9 mouse cellular contexts compared by ENCODE assay signal in the genomic region with DNA sequence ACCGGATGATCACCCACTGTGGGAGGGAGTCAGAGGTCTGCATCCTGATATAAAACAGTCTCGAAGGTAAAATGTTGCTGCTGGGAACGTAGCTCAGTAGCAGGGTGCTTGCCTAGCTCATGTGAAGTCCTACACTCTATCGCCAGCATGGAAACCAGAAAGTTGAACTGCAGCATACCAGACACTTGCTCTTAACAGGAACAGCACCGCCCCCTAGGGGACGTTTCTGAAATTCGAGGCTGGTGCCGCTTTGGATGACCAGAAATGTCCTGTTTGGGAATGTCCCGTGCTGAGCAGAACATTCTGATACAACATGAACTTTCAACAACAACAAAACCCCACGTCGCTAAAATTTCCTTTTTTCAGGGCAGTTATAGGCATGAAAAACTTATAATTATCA. TPM values are rescaled to one million over a fixed set of nuclear protein-coding genes. Genes with fewer than 3 reads are reported as not detected.
DNase-seq lines count a peak whose midpoint lies in the region; ATAC-seq and TF ChIP-seq lines count a peak whose summit lies in the region.
"Had no signal": no experiment of that assay in that cellular context is flagged by ENCODE, and none has a peak within 500 bp of the region (broad histone marks: within the 10 kb centered on the region; RNA-seq: fewer than 3 reads in every experiment).

No protein-coding gene starts in this region.

- peak; percentile 88 for TF ChIP-seq CTCF in bone marrow, adult 2 months (IDR thresholded peaks at IDR 0.05; ENCODE audit: control insufficient read depth, insufficient read depth, low read length)

- no peaks in the 10 kb centered on the region for H3K36me3 ChIP-seq in forebrain, embryonic 10.5 days (replicated peaks)
- no peaks in the 10 kb centered on the region for H3K36me3 ChIP-seq in forebrain, embryonic 12.5 days (replicated peaks)
- H3K36me3 ChIP-seq in stomach, embryonic 16.5 days (ENCODE audit: control insufficient read depth, insufficient read depth, low read length): no peaks in the 10 kb centered on the region

- H3K4me1 ChIP-seq in forebrain, embryonic 10.5 days: peaks cover 39% of the 10 kb centered on the region
- H3K4me1 ChIP-seq in forebrain, embryonic 12.5 days: peaks cover 18% of the 10 kb centered on the region
- peaks cover 2% of the 10 kb centered on the region; the same call in 1 of the 2 replicates for H3K4me1 ChIP-seq in bone marrow, adult 2 months (ENCODE audit: control insufficient read depth, insufficient read depth, low read length)
- H3K4me1 ChIP-seq in stomach, embryonic 16.5 days (ENCODE audit: control insufficient read depth, insufficient read depth, low read length): peaks cover 12% of the 10 kb centered on the region; the same call in 1 of the 2 replicates

- H3K4me2 ChIP-seq in forebrain, embryonic 12.5 days: no peak overlapping the region
- H3K4me2 ChIP-seq in stomach, embryonic 16.5 days (ENCODE audit: low read depth, low read length): no peak overlapping the region

- TF ChIP-seq POLR2A in bone marrow, adult 2 months (IDR thresholded peaks at IDR 0.05; ENCODE audit: borderline replicate concordance, control insufficient read depth, low read depth, low read length): no peak

- no peaks in the 10 kb centered on the region for H3K9me3 ChIP-seq in forebrain, embryonic 10.5 days
- no peaks in the 10 kb centered on the region for H3K9me3 ChIP-seq in forebrain, embryonic 12.5 days
- no peaks in the 10 kb centered on the region for H3K9me3 ChIP-seq in stomach, embryonic 16.5 days (replicated peaks; ENCODE audit: control insufficient read depth, low read length)

- no peak overlapping the region for H3K9ac ChIP-seq in forebrain, embryonic 12.5 days
- 0 out of 2 replicates have a peak overlapping the region, but pooled peaks have one; percentile 23 for H3K9ac ChIP-seq in stomach, embryonic 16.5 days (ENCODE audit: low read length)

- DNase-seq in forebrain, embryonic 10.5 days (ENCODE audit: extremely low spot score, low spot score): peak; percentile 86
- DNase-seq in heart, postnatal 4 days: peak; percentile 96
- DNase-seq in left cerebral cortex, postnatal 36 days (ENCODE audit: low spot score in 2 of 2): peak; percentile 69 to 84

- ATAC-seq in forebrain, embryonic 12.5 days (ENCODE audit: low FRiP score): no peak
- peak; percentile 55 for ATAC-seq in erythroid progenitor cell, adult 5-6 weeks (replicated peaks; ENCODE audit: low FRiP score, poor library complexity, severe bottlenecking)
- peak; percentile 46 for ATAC-seq in monocyte, adult 5-6 weeks (replicated peaks; ENCODE audit: insufficient number of reproducible peaks, low FRiP score, low TSS enrichment, poor library complexity, severe bottlenecking)
- 0 out of 2 replicates have a peak, but pooled peaks have one; percentile 11 for ATAC-seq in stomach, embryonic 16.5 days (ENCODE audit: insufficient read depth, low FRiP score)
- ATAC-seq: Patski had no signal

- 10% methylated on average over 11 of the region's 11 CpGs for WGBS in forebrain, embryonic 10.5 days
- WGBS in forebrain, embryonic 12.5 days: 8% methylated on average over 11 of the region's 11 CpGs
- 8% methylated on average over 11 of the region's 11 CpGs for WGBS in bone marrow, adult 2 months
- WGBS in stomach, embryonic 16.5 days: 8% methylated on average over 11 of the region's 11 CpGs

- no peaks in the 10 kb centered on the region for H3K27me3 ChIP-seq in forebrain, embryonic 10.5 days (ENCODE audit: poor library complexity, severe bottlenecking)
- H3K27me3 ChIP-seq in forebrain, embryonic 12.5 days: no peaks in the 10 kb centered on the region
- H3K27me3 ChIP-seq in stomach, embryonic 16.5 days (ENCODE audit: control insufficient read depth, insufficient read depth, low read length): no peaks in the 10 kb centered on the region
- H3K27me3 ChIP-seq: Patski had no signal

- intact Hi-C loops in left cerebral cortex, postnatal 36 days (cut with DNase I): no loop called here

- H3K4me3 ChIP-seq in forebrain, embryonic 10.5 days: no peak overlapping the region
- no peak overlapping the region for H3K4me3 ChIP-seq in forebrain, embryonic 12.5 days (replicated peaks)
- H3K4me3 ChIP-seq in bone marrow, adult 2 months (replicated peaks; ENCODE audit: control insufficient read depth, low read depth, low read length): no peak overlapping the region
- H3K4me3 ChIP-seq in stomach, embryonic 16.5 days (replicated peaks; ENCODE audit: low read length): no peak overlapping the region

- no peak overlapping the region for H3K27ac ChIP-seq in forebrain, embryonic 10.5 days
- H3K27ac ChIP-seq in forebrain, embryonic 12.5 days: no peak overlapping the region
- H3K27ac ChIP-seq in bone marrow, adult 2 months (ENCODE audit: control insufficient read depth, insufficient read depth, low read depth, low read length, poor library complexity): no peak overlapping the region
- H3K27ac ChIP-seq in stomach, embryonic 16.5 days (ENCODE audit: low read length): no peak overlapping the region

RNA-seq across cellular contexts. Expression of gene Slc25a39, which starts 4.0 kb away (rescaled TPM):
- 255 and 262 TPM in 2 replicates for polyA plus RNA-seq in forebrain, embryonic 10.5 days (2016; fragmentation: Nextera tagmentation; extraction: Ambion mirVana)
- polyA plus RNA-seq in forebrain, embryonic 12.5 days (2016; fragmentation: Nextera tagmentation; extraction: Ambion mirVana): 173 TPM in 2 replicates
- polyA plus RNA-seq in bone marrow, adult 2 months (2011; ENCODE audit: insufficient read depth, insufficient read length, low replicate concordance, missing spikeins): 207 and 269 TPM in 2 replicates
- total RNA-seq in erythroid progenitor cell, adult 5-6 weeks (2015; ENCODE audit: low replicate concordance): 211 and 271 TPM in 2 replicates
- total RNA-seq in erythroid progenitor cell, adult 5-6 weeks (2017; ENCODE audit: low replicate concordance): 78.9 and 80.8 TPM in 2 replicates
- 100 to 1,000 TPM; 161 to 165 TPM for total RNA-seq in heart, postnatal 4 days (2021)
- total RNA-seq in left cerebral cortex, postnatal 36 days (2021): 10 to 100 TPM; 56.7 to 64.8 TPM
- 20.2 to 30.1 TPM (median 25.0 TPM) in 3 replicates for total RNA-seq in monocyte, adult 5-6 weeks (2017)
- 239 and 243 TPM in 2 replicates for polyA plus RNA-seq in stomach, embryonic 16.5 days (2015; fragmentation: Nextera tagmentation; extraction: Ambion mirVana)

RNA-seq across cellular contexts. Expression of gene Grn, which starts 18.4 kb away (rescaled TPM):
- 66.2 and 70.1 TPM in 2 replicates for polyA plus RNA-seq in forebrain, embryonic 10.5 days (2016; fragmentation: Nextera tagmentation; extraction: Ambion mirVana)
- polyA plus RNA-seq in forebrain, embryonic 12.5 days (2016; fragmentation: Nextera tagmentation; extraction: Ambion mirVana): 55.5 and 57.6 TPM in 2 replicates
- polyA plus RNA-seq in bone marrow, adult 2 months (2011; ENCODE audit: insufficient read depth, insufficient read length, low replicate concordance, missing spikeins): 57.7 and 87.0 TPM in 2 replicates
- total RNA-seq in erythroid progenitor cell, adult 5-6 weeks (2015; ENCODE audit: low replicate concordance): 90.1 and 125 TPM in 2 replicates
- total RNA-seq in erythroid progenitor cell, adult 5-6 weeks (2017; ENCODE audit: low replicate concordance): 38.5 and 49.9 TPM in 2 replicates
- total RNA-seq in heart, postnatal 4 days (2021): 100 to 1,000 TPM; 141 to 144 TPM
- 10 to 100 TPM; 58.3 to 60.1 TPM for total RNA-seq in left cerebral cortex, postnatal 36 days (2021)
- 62.3 to 97.9 TPM (median 97.8 TPM) in 3 replicates for total RNA-seq in monocyte, adult 5-6 weeks (2017)
- 187 and 207 TPM in 2 replicates for polyA plus RNA-seq in stomach, embryonic 16.5 days (2015; fragmentation: Nextera tagmentation; extraction: Ambion mirVana)

RNA-seq across cellular contexts. Expression of gene Rundc3a, which starts 18.5 kb away (rescaled TPM):
- polyA plus RNA-seq in forebrain, embryonic 10.5 days (2016; fragmentation: Nextera tagmentation; extraction: Ambion mirVana): 10.5 and 13.5 TPM in 2 replicates
- 103 and 113 TPM in 2 replicates for polyA plus RNA-seq in forebrain, embryonic 12.5 days (2016; fragmentation: Nextera tagmentation; extraction: Ambion mirVana)
- 2.3 and 3.2 TPM in 2 replicates for polyA plus RNA-seq in bone marrow, adult 2 months (2011; ENCODE audit: insufficient read depth, insufficient read length, low replicate concordance, missing spikeins)
- total RNA-seq in erythroid progenitor cell, adult 5-6 weeks (2015; ENCODE audit: low replicate concordance): not detected in 2 replicates
- total RNA-seq in erythroid progenitor cell, adult 5-6 weeks (2017; ENCODE audit: low replicate concordance): not detected in 2 replicates
- total RNA-seq in heart, postnatal 4 days (2021): 1 to 10 TPM in 1 of 2 experiments, under 1 TPM in 1; 0.50 to 1.9 TPM
- 100 to 1,000 TPM; 469 to 527 TPM for total RNA-seq in left cerebral cortex, postnatal 36 days (2021)
- 4.8 TPM in 1 of 3 replicates, not detected in the others for total RNA-seq in monocyte, adult 5-6 weeks (2017)
- 6.8 and 7.6 TPM in 2 replicates for polyA plus RNA-seq in stomach, embryonic 16.5 days (2015; fragmentation: Nextera tagmentation; extraction: Ambion mirVana)

RNA-seq across cellular contexts. Expression of gene Fam171a2, which starts 35.8 kb away (rescaled TPM):
- polyA plus RNA-seq in forebrain, embryonic 10.5 days (2016; fragmentation: Nextera tagmentation; extraction: Ambion mirVana): 2.2 and 2.8 TPM in 2 replicates
- polyA plus RNA-seq in forebrain, embryonic 12.5 days (2016; fragmentation: Nextera tagmentation; extraction: Ambion mirVana): 13.3 and 15.2 TPM in 2 replicates
- polyA plus RNA-seq in bone marrow, adult 2 months (2011; ENCODE audit: insufficient read depth, insufficient read length, low replicate concordance, missing spikeins): 0.65 and 2.7 TPM in 2 replicates
- total RNA-seq in erythroid progenitor cell, adult 5-6 weeks (2015; ENCODE audit: low replicate concordance): not detected in 2 replicates
- total RNA-seq in erythroid progenitor cell, adult 5-6 weeks (2017; ENCODE audit: low replicate concordance): not detected in 2 replicates
- 10 to 100 TPM; 30.2 to 30.5 TPM for total RNA-seq in heart, postnatal 4 days (2021)
- 100 to 1,000 TPM; 116 to 117 TPM for total RNA-seq in left cerebral cortex, postnatal 36 days (2021)
- not detected in 3 replicates for total RNA-seq in monocyte, adult 5-6 weeks (2017)
- 2.5 and 3.3 TPM in 2 replicates for polyA plus RNA-seq in stomach, embryonic 16.5 days (2015; fragmentation: Nextera tagmentation; extraction: Ambion mirVana)

RNA-seq across cellular contexts. Expression of gene Slc4a1, which starts 45.7 kb away (rescaled TPM):
- 37.4 and 52.1 TPM in 2 replicates for polyA plus RNA-seq in forebrain, embryonic 10.5 days (2016; fragmentation: Nextera tagmentation; extraction: Ambion mirVana)
- polyA plus RNA-seq in forebrain, embryonic 12.5 days (2016; fragmentation: Nextera tagmentation; extraction: Ambion mirVana): 21.2 and 25.7 TPM in 2 replicates
- 762 and 950 TPM in 2 replicates for polyA plus RNA-seq in bone marrow, adult 2 months (2011; ENCODE audit: insufficient read depth, insufficient read length, low replicate concordance, missing spikeins)
- 5,198 and 5,361 TPM in 2 replicates for total RNA-seq in erythroid progenitor cell, adult 5-6 weeks (2015; ENCODE audit: low replicate concordance)
- total RNA-seq in erythroid progenitor cell, adult 5-6 weeks (2017; ENCODE audit: low replicate concordance): 5,184 and 5,388 TPM in 2 replicates
- total RNA-seq in heart, postnatal 4 days (2021): 10 to 100 TPM in 1 of 2 experiments, 1 to 10 TPM in 1; 7.2 to 22.1 TPM
- under 1 TPM; 0.39 to 0.50 TPM for total RNA-seq in left cerebral cortex, postnatal 36 days (2021)
- total RNA-seq in monocyte, adult 5-6 weeks (2017): 2.2 to 10.4 TPM (median 8.0 TPM) in 3 replicates
- 38.9 and 47.2 TPM in 2 replicates for polyA plus RNA-seq in stomach, embryonic 16.5 days (2015; fragmentation: Nextera tagmentation; extraction: Ambion mirVana)
- polyA plus RNA-seq: Patski had no signal

Comparison
In these comparisons a context has a peak if more than half of its experiments do, and no peak if none do; other contexts are left out.
1. RNA of gene Rundc3a, which starts 18.5 kb away (total RNA-seq): 469 to 527 TPM in left cerebral cortex, postnatal 36 days; 0.50 to 1.9 TPM in heart, postnatal 4 days, not detected in erythroid progenitor cell, adult 5-6 weeks and 4.8 TPM in monocyte, adult 5-6 weeks; every median in the first group is over 10 times any median in the second.
2. Peak in every context shown above with its lines, with median percentiles within 50 percentile points of each other: DNase-seq.